Mouse (Mus musculus): Measurements from ENCODE around the gene Ugt2a1. TPM values are rescaled to one million over a fixed set of nuclear protein-coding genes. Genes with fewer than 3 reads are reported as not detected.
A peak's percentile ranks its signal among the peaks of the same experiment; 100 is the strongest.
"Not testable (repeated sequence)": the region's sequence is repeated elsewhere in the genome, so short reads cannot be mapped to it uniquely, and the experiment has no call there.

Ugt2a1 gene
- not detected in 2 replicates for polyA plus RNA-seq (2012; ENCODE audit: insufficient read depth, insufficient read length, missing spikeins)

GRCm38 (mm10) chr5:87490771-87491170, at the start of gene Ugt2a1:
Ugt2a1 (minus strand) TSS chr5:87490871.
- H3K4me1 ChIP-seq (ENCODE audit: control insufficient read depth, insufficient read depth, insufficient read length, low read length), result no peaks in the 10 kb centered on the region
- no peak within 1 kb of the TSS for H3K4me3 ChIP-seq (ENCODE audit: insufficient read depth, low read depth, low read length)
- H3K27ac ChIP-seq (replicated peaks; ENCODE audit: low read depth, low read length), result no peak within 1 kb of the TSS

GRCm38 (mm10) chr5:87538111-87538510, 47.4 kb upstream of the Ugt2a1 start, which contains the start of gene Sult1b1:
Sult1b1 (minus strand) TSS chr5:87538195.
- no peak within 1 kb of the TSS for H3K4me3 ChIP-seq (ENCODE audit: insufficient read depth, low read depth, low read length)
- no peaks in the 10 kb centered on the region for H3K4me1 ChIP-seq (ENCODE audit: control insufficient read depth, insufficient read depth, insufficient read length, low read length)
- no peak within 1 kb of the TSS for H3K27ac ChIP-seq (replicated peaks; ENCODE audit: low read depth, low read length)

- no peaks in the 10 kb centered on the region for H3K4me1 ChIP-seq (ENCODE audit: control insufficient read depth, insufficient read depth, insufficient read length, low read length)
- H3K4me3 ChIP-seq (ENCODE audit: insufficient read depth, low read depth, low read length), result no peak overlapping the region
- H3K27ac ChIP-seq (replicated peaks; ENCODE audit: low read depth, low read length), result no peak overlapping the region
Observed at GRCm38 (mm10) chr5:87535994-87536644, 45.4 kb upstream of the Ugt2a1 start.

GRCm38 (mm10) chr5:87532288-87532687, 41.6 kb upstream of the Ugt2a1 start:
- no peaks in the 10 kb centered on the region for H3K4me1 ChIP-seq (ENCODE audit: control insufficient read depth, insufficient read depth, insufficient read length, low read length)
- H3K4me3 ChIP-seq (ENCODE audit: insufficient read depth, low read depth, low read length), result no peak overlapping the region
- no peak overlapping the region for H3K27ac ChIP-seq (replicated peaks; ENCODE audit: low read depth, low read length)

- H3K4me1 ChIP-seq (ENCODE audit: control insufficient read depth, insufficient read depth, insufficient read length, low read length); H3K4me3 ChIP-seq (ENCODE audit: insufficient read depth, low read depth, low read length); H3K27ac ChIP-seq (replicated peaks; ENCODE audit: low read depth, low read length): not testable (repeated sequence)
Observed at GRCm38 (mm10) chr5:87523561-87523960, 32.9 kb upstream of the Ugt2a1 start.

GRCm38 (mm10) chr5:87505776-87506458, 15.2 kb upstream of the Ugt2a1 start:
- H3K4me1 ChIP-seq (ENCODE audit: control insufficient read depth, insufficient read depth, insufficient read length, low read length), result no peaks in the 10 kb centered on the region
- no peak overlapping the region for H3K4me3 ChIP-seq (ENCODE audit: insufficient read depth, low read depth, low read length)
- no peak overlapping the region for H3K27ac ChIP-seq (replicated peaks; ENCODE audit: low read depth, low read length)

GRCm38 (mm10) chr5:87502687-87503086, 12.0 kb upstream of the Ugt2a1 start:
- Histone ChIP-seq H3K4me3 (ENCODE audit: insufficient read depth, low read depth, low read length) (no peak overlapping the region), H3K4me1 (ENCODE audit: control insufficient read depth, insufficient read depth, insufficient read length, low read length) (peaks cover 2% of the 10 kb centered on the region; the same call in 1 of the 2 replicates), H3K27ac (replicated peaks; ENCODE audit: low read depth, low read length) (no peak overlapping the region)

- peak overlapping the region; percentile 48 for H3K27ac ChIP-seq (replicated peaks; ENCODE audit: low read depth, low read length)
- no peak overlapping the region for H3K4me3 ChIP-seq (ENCODE audit: insufficient read depth, low read depth, low read length)
- H3K4me1 ChIP-seq (ENCODE audit: control insufficient read depth, insufficient read depth, insufficient read length, low read length), result peaks cover 2% of the 10 kb centered on the region; the same call in 1 of the 2 replicates
Observed at GRCm38 (mm10) chr5:87499341-87499740, 8.7 kb upstream of the Ugt2a1 start.

- H3K4me1 ChIP-seq (ENCODE audit: control insufficient read depth, insufficient read depth, insufficient read length, low read length), result peaks cover 2% of the 10 kb centered on the region; the same call in 1 of the 2 replicates
- no peak overlapping the region for H3K4me3 ChIP-seq (ENCODE audit: insufficient read depth, low read depth, low read length)
- no peak overlapping the region for H3K27ac ChIP-seq (replicated peaks; ENCODE audit: low read depth, low read length)
Observed at GRCm38 (mm10) chr5:87498936-87499335, 8.3 kb upstream of the Ugt2a1 start.

- not testable (repeated sequence) for H3K4me3 ChIP-seq (ENCODE audit: insufficient read depth, low read depth, low read length); H3K4me1 ChIP-seq (ENCODE audit: control insufficient read depth, insufficient read depth, insufficient read length, low read length); H3K27ac ChIP-seq (replicated peaks; ENCODE audit: low read depth, low read length)
Observed at GRCm38 (mm10) chr5:87486706-87487105, 4.0 kb downstream of the Ugt2a1 start, which contains the start of gene Gm43638. Gm43638 (minus strand) TSS chr5:87486806.

- no peaks in the 10 kb centered on the region for H3K4me1 ChIP-seq (ENCODE audit: control insufficient read depth, insufficient read depth, insufficient read length, low read length)
- H3K27ac ChIP-seq (replicated peaks; ENCODE audit: low read depth, low read length), result no peak within 1 kb of the TSS
- no peak within 1 kb of the TSS for H3K4me3 ChIP-seq (ENCODE audit: insufficient read depth, low read depth, low read length)
Observed at GRCm38 (mm10) chr5:87482160-87482559, 8.5 kb downstream of the Ugt2a1 start, which contains the start of gene Ugt2a2. Ugt2a2 (minus strand) TSS chr5:87482260.

- Histone ChIP-seq H3K4me3 (ENCODE audit: insufficient read depth, low read depth, low read length) (no peak overlapping the region), H3K27ac (replicated peaks; ENCODE audit: low read depth, low read length) (no peak overlapping the region), H3K4me1 (ENCODE audit: control insufficient read depth, insufficient read depth, insufficient read length, low read length) (no peaks in the 10 kb centered on the region)
Observed at GRCm38 (mm10) chr5:87458810-87459209, 31.9 kb downstream of the Ugt2a1 start.

GRCm38 (mm10) chr5:87457701-87458100, 33.0 kb downstream of the Ugt2a1 start:
- Histone ChIP-seq H3K27ac (replicated peaks; ENCODE audit: low read depth, low read length) (no peak overlapping the region), H3K4me1 (ENCODE audit: control insufficient read depth, insufficient read depth, insufficient read length, low read length) (no peaks in the 10 kb centered on the region), H3K4me3 (ENCODE audit: insufficient read depth, low read depth, low read length) (no peak overlapping the region)

- H3K27ac ChIP-seq (replicated peaks; ENCODE audit: low read depth, low read length), result no peak overlapping the region
- no peaks in the 10 kb centered on the region for H3K4me1 ChIP-seq (ENCODE audit: control insufficient read depth, insufficient read depth, insufficient read length, low read length)
- no peak overlapping the region for H3K4me3 ChIP-seq (ENCODE audit: insufficient read depth, low read depth, low read length)
Observed at GRCm38 (mm10) chr5:87456216-87456850, 34.3 kb downstream of the Ugt2a1 start.

GRCm38 (mm10) chr5:87455519-87455918, 35.2 kb downstream of the Ugt2a1 start:
- Histone ChIP-seq H3K4me3 (ENCODE audit: insufficient read depth, low read depth, low read length) (no peak overlapping the region), H3K4me1 (ENCODE audit: control insufficient read depth, insufficient read depth, insufficient read length, low read length) (no peaks in the 10 kb centered on the region)

More at GRCm38 (mm10) chr5:87455519-87455918, 35.2 kb downstream of the Ugt2a1 start:
- no peak overlapping the region for H3K27ac ChIP-seq (replicated peaks; ENCODE audit: low read depth, low read length)
